Mouse (Mus musculus) limb, embryonic 14.5 days (tissue): ENCODE results near the gene Calml4. TPM values are rescaled to one million over a fixed set of nuclear protein-coding genes. Genes with fewer than 3 reads are reported as not detected.

ENCODE experiments used
- ATAC-seq: fragments of 200-750 bp; cut with Nextera tagmentation; 2 replicates; pipeline ENCODE4 v1.8.0; 2017; ENCODE audit warnings: low read depth, moderate number of reproducible peaks, moderate TSS enrichment; ENCODE audit not compliant: low FRiP score
- DNase-seq: peaks from one replicate; pipeline ENCODE4 v3.0.0-alpha.2; 2015; ENCODE audit warnings: low spot score
- H3K27ac ChIP-seq: fragments of 300-500 bp; sonication (generic); replicated peaks from 2 replicates; pipeline ENCODE4 v1.5.1; 2014; ENCODE audit warnings: low read depth, mild to moderate bottlenecking, low read length, moderate library complexity, mixed read lengths
- H3K27me3 ChIP-seq: fragments of 300-500 bp; sonication (generic); 2 replicates; pipeline ENCODE4 v1.6.1; 2014; ENCODE audit warnings: low read length, mixed read lengths; ENCODE audit not compliant: control insufficient read depth, insufficient read depth
- H3K36me3 ChIP-seq: fragments of 300-500 bp; sonication (generic); 2 replicates; pipeline ENCODE4 v1.6.1; 2014; ENCODE audit warnings: mild to moderate bottlenecking, low read length, moderate library complexity, mixed read lengths; ENCODE audit not compliant: control insufficient read depth, insufficient read depth
- H3K4me1 ChIP-seq: fragments of 300-500 bp; sonication (generic); 2 replicates; pipeline ENCODE4 v1.6.1; 2014; ENCODE audit warnings: antibody characterized with exemption, low read length, mixed read lengths; ENCODE audit not compliant: control insufficient read depth, insufficient read depth
- H3K4me2 ChIP-seq: fragments of 300-500 bp; sonication (generic); replicated peaks from 2 replicates; pipeline ENCODE4 v1.6.1; 2014; ENCODE audit warnings: low read depth, mild to moderate bottlenecking, low read length, moderate library complexity; ENCODE audit not compliant: severe bottlenecking
- H3K4me3 ChIP-seq: fragments of 300-500 bp; sonication (generic); replicated peaks from 2 replicates; pipeline ENCODE4 v1.5.1; 2014; ENCODE audit warnings: low read length
- H3K9ac ChIP-seq: fragments of 300-500 bp; sonication (generic); 2 replicates; pipeline ENCODE4 v1.6.1; 2014; ENCODE audit warnings: mild to moderate bottlenecking, low read depth, low read length, moderate library complexity; ENCODE audit not compliant: severe bottlenecking
- H3K9me3 ChIP-seq: fragments of 300-500 bp; sonication (generic); 2 replicates; pipeline ENCODE4 v1.6.1; 2016; ENCODE audit warnings: low read length; ENCODE audit not compliant: control insufficient read depth
- POLR2A ChIP-seq: fragments of 200-500 bp; IDR thresholded peaks from 2 replicates; pipeline ENCODE4 v1.8.0; 2012; ENCODE audit warnings: inconsistent platforms, mild to moderate bottlenecking, moderate library complexity, borderline replicate concordance; ENCODE audit not compliant: insufficient read depth, insufficient read length; ENCODE audit errors: extremely low read depth
- WGBS: fragments of 180-500 bp; shearing (Covaris S2); extraction: QIAGEN DNeasy Blood & Tissue Kit; methylation state at CpG from one replicate; pipeline ENCODE4 v1.1.7; 2014; 5-methylcytosine and 5-hydroxymethylcytosine counted together
- polyA plus RNA-seq, 2 experiments: library from polyadenylated mRNA; depleted of rRNA in 1 of 2; stranded (reverse) in 1 of 2; unstranded in 1 of 2; fragments of >200 nt; fragmentation: Nextera tagmentation in 1 of 2; extraction: Ambion mirVana in 1 of 2; gene quantifications; 2 replicates each; pipeline versions ENCODE4 v1.2.1 to v1.2.3; 2012 to 2014

Calml4 gene
- polyA plus RNA-seq (2012; rRNA removed), result 10.2 and 14.3 TPM in 2 replicates
- 15.3 and 18.7 TPM in 2 replicates for polyA plus RNA-seq (2014; fragmentation: Nextera tagmentation; extraction: Ambion mirVana)

GRCm38 (mm10) chr9:62857719-62858261 lies at the start of gene Calml4:
TSS of gene Calml4 (plus strand) at chr9:62858080.
- no peak for TF ChIP-seq POLR2A
- H3K27me3 ChIP-seq, result no peaks in the 10 kb centered on the region
- 21% methylated on average over 18 of the region's 20 CpGs for WGBS
- H3K4me3 ChIP-seq, result peak within 1 kb of the TSS; percentile 14
- ATAC-seq (peak; percentile 79), DNase-seq (peak; percentile 86)
- H3K4me2 ChIP-seq, result peak within 1 kb of the TSS; percentile 39
- H3K4me1 ChIP-seq, result peaks cover 35% of the 10 kb centered on the region
- H3K9me3 ChIP-seq, result no peaks in the 10 kb centered on the region
- H3K9ac ChIP-seq, result peak within 1 kb of the TSS; percentile 32; the same call in 1 of the 2 replicates
- no peaks in the 10 kb centered on the region for H3K36me3 ChIP-seq
- H3K27ac ChIP-seq, result peak within 1 kb of the TSS; percentile 63

GRCm38 (mm10) chr9:62810095-62810494 lies 47.8 kb upstream of the Calml4 start:
- TF ChIP-seq POLR2A, result no peak
- ATAC-seq (no peak), DNase-seq (no peak)
- Histone ChIP-seq H3K4me3 (peak overlapping the region; percentile 98), H3K9me3 (no peaks in the 10 kb centered on the region), H3K36me3 (no peaks in the 10 kb centered on the region), H3K4me1 (peaks cover 17% of the 10 kb centered on the region), H3K4me2 (peak overlapping the region; percentile 91), H3K27me3 (no peaks in the 10 kb centered on the region), H3K27ac (no peak overlapping the region), H3K9ac (peak overlapping the region; percentile 81)
- WGBS, result 14% methylated on average over 8 of the region's 8 CpGs

GRCm38 (mm10) chr9:62810543-62811515 lies 47.1 kb upstream of the Calml4 start:
- Histone ChIP-seq H3K27me3 (no peaks in the 10 kb centered on the region), H3K4me1 (peaks cover 17% of the 10 kb centered on the region), H3K27ac (peak overlapping the region; percentile 91), H3K36me3 (no peaks in the 10 kb centered on the region), H3K9ac (peak overlapping the region; percentile 81), H3K4me3 (peak overlapping the region; percentile 98), H3K4me2 (peak overlapping the region; percentile 91), H3K9me3 (no peaks in the 10 kb centered on the region)
- DNase-seq (no peak), ATAC-seq (peak; percentile 39; the same call in 1 of the 2 replicates)
- WGBS, result under 1% methylated on average over 58 of the region's 58 CpGs
- no peak for TF ChIP-seq POLR2A

GRCm38 (mm10) chr9:62811516-62812121 lies 46.3 kb upstream of the Calml4 start, which contains the start of gene Fem1b:
TSS of gene Fem1b (minus strand) at chr9:62811934.
- peak; percentile 84; the same call in 1 of the 2 replicates for TF ChIP-seq POLR2A
- ATAC-seq, result peak; percentile 93
- DNase-seq, result peak; percentile 96
- Histone ChIP-seq H3K9ac (peak within 1 kb of the TSS; percentile 81), H3K9me3 (no peaks in the 10 kb centered on the region), H3K4me2 (peak within 1 kb of the TSS; percentile 91), H3K4me3 (peak within 1 kb of the TSS; percentile 98), H3K27ac (peak within 1 kb of the TSS; percentile 91), H3K4me1 (peaks cover 17% of the 10 kb centered on the region), H3K27me3 (no peaks in the 10 kb centered on the region), H3K36me3 (no peaks in the 10 kb centered on the region)
- WGBS, result under 1% methylated on average over 47 of the region's 68 CpGs
